Mouse (Mus musculus) monocyte, adult 2 months (primary cell): Measurements from ENCODE around the gene Dis3l2.

Experiments
- DNase-seq, 2 experiments: peaks; one replicate each; pipeline ENCODE4 v3.0.0; 2022; ENCODE audit warnings: low spot score in 2 of 2, low read depth in 1 of 2

The Dis3l2 gene

GRCm38 (mm10) chr1:86703300-86703964, at the start of gene Dis3l2:
Gene Dis3l2 (plus strand): TSS chr1:86703808.
- DNase-seq: peak; percentile 21 to 43

GRCm38 (mm10) chr1:86657071-86657470, 46.5 kb upstream of the Dis3l2 start:
- DNase-seq: no peak

DNA sequence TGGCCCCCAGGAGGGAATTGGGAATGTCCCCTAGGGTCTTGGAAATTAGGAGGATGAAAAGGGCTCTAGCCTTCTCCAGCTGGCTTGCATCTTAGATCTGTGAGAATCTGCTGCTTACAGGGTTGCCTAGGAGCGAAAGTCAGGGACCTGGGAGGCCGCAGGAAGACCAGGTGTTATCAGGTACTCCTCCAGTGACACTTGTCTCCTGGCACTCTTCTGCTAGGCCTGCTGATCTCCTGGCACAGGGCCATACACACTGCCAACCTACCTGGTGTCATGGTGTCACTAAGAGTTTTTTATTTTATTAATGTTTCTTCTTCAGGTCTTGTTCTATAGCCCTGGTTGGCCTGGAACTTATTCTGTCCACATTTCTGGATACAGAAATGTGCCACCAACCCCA, 38.5 kb upstream of the Dis3l2 start:
- no peak for DNase-seq

DNA sequence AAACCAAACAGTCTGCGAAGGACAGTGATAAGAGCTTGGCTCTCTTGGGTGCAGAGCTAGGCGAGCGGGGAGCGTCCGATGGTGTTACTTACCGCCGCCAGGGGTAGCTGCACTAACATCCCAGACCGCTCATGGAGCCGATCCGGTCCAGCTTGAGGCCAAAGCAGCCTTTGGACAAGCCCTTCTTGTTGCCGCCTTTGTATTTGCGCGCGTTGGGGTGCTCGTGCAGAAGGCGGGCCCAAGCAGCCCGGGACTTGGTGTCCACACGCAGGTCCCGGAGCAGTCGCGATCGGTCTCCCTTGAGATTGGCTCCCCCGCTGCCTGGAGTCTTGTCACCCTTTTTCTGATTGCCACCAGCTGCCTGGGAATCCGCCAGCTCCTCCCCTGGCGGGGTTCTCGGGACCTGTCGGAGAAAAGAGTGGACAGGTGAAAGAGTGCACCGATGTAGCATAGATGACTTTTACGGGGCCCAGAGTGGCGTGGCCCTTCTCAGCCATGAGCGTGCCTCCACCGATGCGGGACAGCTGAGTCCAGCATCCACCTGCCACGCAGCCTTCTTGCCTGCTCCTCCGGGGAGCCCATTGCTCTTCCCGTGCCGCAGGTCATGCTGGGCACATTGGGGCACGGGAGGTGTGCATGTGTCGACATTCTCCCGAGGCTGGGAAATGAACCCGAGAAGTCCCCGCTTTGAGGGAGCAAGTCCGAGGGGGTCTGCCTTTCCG, 33.9 kb upstream of the Dis3l2 start:
- no peak for DNase-seq

GRCm38 (mm10) chr1:86670279-86671038, 33.1 kb upstream of the Dis3l2 start, which contains the start of gene Nppc:
Gene Nppc (minus strand): TSS chr1:86670571.
- DNase-seq: no peak

DNA sequence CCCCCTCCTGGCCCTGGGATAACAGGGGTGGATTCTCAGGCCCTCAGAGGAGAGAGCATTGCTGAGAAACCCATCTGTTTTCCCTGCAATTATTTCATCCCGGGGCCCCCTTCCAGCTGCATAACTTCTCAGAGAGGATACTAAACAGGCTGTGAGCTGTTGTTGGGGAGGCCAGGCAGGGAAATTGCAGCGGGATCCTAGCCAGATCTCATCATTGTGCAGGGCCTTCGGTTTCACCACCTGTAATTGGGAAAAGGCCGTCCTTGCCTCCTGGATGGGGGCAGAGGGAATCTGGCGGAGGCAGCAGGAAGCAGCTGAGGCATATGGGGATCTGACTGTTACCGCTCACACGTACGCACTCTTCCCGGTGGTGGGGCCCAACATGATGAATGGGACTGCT, 29.2 kb upstream of the Dis3l2 start:
- no peak for DNase-seq

- DNase-seq: no peak
Measured at GRCm38 (mm10) chr1:86675126-86675525, 28.5 kb upstream of the Dis3l2 start.

- DNase-seq: no peak
Measured at GRCm38 (mm10) chr1:86677624-86678023, 26.0 kb upstream of the Dis3l2 start.

DNA sequence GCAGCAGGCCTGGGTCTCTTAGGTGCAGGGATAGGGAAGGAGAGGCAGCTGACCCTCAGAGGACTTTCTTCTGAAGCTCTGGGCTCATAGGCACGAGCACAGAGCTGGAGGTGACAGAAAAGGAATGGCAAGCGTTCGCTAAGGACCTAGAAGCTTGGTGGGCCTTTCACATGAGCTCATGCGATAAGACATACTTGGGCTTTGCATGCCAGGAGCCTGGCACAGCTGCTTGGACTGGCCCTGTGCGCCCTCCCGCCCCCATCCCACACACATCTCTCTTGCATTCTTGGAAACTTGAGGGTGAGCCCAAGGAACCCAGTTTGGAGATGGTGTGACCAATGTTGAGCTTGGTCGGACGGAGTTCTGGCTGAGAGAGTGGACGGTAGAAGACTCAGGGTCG, 24.9 kb upstream of the Dis3l2 start:
- DNase-seq: no peak

DNA sequence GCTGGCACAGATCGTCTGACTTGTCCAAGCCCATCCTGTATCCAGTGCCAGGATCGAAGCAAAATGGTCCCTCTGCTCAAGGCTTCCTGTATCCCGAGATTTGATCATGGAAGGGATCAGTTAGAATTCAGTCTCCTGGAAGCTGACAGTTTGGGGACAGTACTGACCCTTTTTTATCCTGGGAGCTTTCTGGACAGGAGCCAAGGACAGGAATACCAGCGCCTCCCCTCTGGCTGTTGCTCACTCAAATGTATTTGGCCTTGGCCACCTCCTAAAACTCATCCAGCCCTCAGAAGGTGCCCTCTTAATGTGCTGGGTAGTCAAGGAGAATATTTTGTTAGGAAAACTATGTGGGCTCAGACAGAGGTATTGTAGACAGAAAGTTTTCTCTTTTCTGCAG, 16.4 kb upstream of the Dis3l2 start:
- no peak for DNase-seq

DNA sequence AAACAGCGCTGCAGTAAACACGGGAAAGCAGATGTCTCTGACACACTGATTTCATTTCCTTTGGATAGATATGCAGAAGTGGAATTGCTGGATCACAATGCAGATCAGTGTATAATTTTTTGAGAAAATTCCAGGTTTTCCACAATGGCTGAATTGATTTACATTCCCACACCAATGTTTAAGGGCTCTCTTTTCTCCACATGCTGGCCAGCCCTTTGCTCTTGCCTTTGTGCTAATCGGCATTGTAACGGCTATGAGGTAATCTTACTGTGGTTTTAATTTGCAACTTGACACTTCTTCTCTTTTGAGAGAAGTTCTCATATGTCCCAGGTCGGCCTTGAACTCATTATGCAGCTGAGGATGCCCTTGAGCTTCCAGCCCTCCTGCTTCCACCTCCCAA, 12.6 kb upstream of the Dis3l2 start:
- DNase-seq: no peak

DNA sequence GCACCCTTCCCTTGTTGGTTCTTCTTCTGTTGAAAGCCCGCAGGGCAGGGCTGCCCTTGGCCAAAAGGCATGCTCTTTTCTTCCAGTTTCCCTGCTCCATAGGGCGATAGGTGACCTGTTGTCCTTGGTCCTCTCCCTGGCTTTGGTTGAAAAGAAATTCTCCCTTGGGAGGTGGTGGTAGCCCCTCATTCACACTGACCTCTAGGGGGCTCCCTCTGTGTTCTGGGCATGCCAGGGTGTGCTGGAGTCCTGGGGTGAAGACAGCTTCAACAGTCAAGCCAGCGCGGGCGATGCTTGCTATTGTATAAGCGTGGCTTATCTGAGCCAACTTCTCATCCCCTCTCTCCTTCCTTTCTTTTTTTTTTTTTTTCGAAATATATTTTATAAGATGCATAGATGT, 6.7 kb upstream of the Dis3l2 start:
- no peak for DNase-seq

- no peak for DNase-seq
Measured at GRCm38 (mm10) chr1:86698721-86699120, 4.9 kb upstream of the Dis3l2 start.

DNA sequence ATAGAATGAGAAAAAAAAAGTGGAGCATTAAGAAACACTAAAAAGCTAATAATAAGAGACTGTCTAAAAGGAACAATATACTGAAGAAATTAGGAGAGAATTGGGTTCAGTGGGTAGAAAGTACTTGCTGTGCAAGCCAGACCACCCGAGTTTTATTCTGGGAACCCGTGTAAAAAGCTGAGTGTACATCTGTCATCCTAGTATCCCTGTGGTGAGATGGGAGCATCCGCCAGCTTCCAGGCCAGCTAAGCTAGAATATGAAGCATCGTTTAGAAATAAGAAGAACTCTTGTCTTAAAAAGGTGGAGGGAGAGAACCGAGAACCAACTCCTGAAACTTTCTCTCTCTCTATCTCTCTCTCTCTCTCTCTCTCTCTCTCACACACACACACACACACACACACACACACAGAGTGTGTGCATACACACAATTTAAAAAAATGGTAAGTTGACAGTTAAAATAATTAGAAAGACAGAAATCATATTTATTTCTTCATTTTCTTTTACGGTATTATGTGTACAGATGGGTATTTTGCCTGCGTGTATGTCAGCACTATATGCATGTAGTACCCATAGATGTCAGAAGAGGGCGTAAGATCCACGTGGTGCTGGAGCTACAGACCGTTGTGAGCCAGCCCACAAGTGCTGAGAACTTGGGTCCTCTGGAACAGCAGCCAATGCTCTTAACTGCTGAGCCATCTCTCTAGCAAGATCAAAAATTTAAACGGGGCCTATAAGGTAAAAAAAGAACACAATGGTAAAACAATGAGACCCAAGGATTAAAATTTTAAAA, 4.1 kb upstream of the Dis3l2 start:
- DNase-seq: no peak

DNA sequence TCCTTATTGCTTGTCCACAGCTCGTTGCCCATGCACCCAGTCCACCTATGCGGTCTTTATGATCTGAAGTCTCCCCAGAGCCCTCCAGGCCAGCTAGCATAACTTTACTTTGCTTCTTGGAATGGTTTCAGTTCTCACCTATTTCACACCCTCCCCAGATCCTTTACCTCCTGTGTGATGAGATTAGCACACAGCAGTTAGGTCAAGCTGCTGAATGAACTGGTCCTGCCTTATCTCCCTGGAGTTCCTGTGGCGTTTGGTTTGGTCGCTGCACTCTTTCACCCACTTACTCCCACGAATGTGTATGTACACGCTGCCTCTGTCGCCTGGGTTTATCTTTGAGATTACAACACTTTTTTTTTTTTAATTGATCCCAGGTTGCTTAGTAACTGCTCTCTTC, 3.2 kb upstream of the Dis3l2 start:
- no peak for DNase-seq

- DNase-seq: no peak
Measured at GRCm38 (mm10) chr1:86703965-86704326, 338 bp downstream of the Dis3l2 start.

- no peak for DNase-seq
Measured at GRCm38 (mm10) chr1:86705461-86705860, 1.9 kb downstream of the Dis3l2 start.

DNA sequence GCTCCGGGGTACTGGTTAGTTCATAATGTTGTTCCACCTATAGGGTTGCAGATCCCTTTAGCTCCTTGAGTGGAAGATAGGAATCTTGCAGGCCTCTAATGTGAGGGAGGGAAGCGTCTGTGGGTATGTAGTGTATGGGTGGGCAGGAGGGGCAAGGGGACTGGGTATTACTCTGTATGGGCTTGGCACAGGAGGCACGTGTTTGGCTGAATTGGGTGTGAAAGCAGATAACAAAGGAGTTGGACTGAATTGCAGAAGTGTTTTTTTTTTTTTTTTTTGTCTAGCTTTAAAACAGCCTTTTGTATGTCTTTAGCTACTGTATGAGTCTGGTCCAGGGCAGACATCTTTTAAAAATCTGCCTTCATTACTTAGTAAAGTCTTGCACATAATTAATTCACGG, 5.9 kb downstream of the Dis3l2 start:
- no peak for DNase-seq

DNA sequence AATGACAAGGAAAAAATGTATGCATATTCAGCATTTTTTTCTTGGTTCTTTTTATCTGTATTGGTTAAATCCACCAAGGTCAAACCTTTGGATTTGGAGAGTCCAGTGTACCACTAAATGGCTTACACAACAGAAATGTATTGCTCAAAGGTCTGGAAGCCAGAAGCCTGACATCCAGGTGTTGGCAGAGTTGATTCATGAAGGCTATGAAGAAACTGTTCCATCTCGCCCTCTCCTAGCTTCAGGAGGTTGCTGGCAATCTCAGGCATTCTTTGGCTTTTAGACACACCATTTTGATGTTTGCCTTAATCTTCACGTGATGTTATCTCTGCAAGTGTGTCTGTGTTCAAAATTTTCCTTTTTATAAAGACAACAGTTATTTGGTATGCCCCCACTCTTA, 8.4 kb downstream of the Dis3l2 start:
- DNase-seq: no peak

GRCm38 (mm10) chr1:86713054-86713453, 9.4 kb downstream of the Dis3l2 start:
- no peak for DNase-seq

- DNase-seq: no peak
Measured at GRCm38 (mm10) chr1:86718190-86718589, 14.6 kb downstream of the Dis3l2 start.
